Mouse (Mus musculus) embryo, embryonic 10.5 days (tissue): ENCODE data around the gene Trcg1.

Source experiments
- DNase-seq: peaks from one replicate; pipeline ENCODE4 v3.0.0-alpha.2; 2015; ENCODE audit warnings: low spot score

Trcg1 gene

DNA sequence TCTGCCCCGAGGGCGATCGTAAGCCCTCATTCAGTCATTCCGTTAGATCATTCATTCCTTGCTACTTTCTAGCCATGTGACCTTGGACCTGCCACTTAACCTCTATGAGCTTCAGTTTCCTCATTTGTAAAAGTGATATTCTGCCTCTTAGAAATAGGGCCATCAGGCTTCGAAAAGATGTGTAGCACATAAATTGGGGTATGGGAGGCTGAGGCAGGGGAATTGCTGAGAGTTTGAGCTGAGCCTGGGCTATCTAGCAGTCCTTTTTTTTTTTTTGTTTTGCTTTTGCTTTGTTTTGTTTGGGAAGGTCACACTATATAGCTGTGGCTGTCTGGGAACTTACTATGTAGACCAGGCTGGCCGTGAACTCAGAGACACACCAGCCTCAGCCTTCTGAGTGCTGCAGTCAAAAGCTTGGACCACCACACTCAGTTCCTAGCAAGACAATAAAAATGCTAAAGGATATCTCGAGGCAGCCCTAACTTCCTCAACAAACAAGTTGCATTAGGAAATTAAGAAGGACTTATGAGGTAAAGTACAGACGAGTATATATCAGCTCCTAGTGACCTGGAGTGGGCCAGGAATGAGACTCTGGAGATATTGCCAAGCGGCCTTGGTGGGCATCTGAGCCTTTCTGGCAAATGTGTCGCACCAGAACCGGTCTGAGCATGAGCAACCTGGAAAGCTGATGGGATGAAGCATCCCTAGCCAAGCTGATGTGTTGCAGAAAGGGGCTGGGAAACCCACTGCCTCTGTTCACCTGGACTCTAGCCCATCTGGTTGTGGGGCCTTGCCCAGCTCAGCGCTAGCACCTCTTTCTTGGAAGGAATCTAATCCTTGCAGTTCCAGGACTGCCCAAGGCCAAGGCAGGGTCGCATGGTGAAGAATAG is 26.7 kb downstream of the Trcg1 start:
- DNase-seq, result no peak

DNA sequence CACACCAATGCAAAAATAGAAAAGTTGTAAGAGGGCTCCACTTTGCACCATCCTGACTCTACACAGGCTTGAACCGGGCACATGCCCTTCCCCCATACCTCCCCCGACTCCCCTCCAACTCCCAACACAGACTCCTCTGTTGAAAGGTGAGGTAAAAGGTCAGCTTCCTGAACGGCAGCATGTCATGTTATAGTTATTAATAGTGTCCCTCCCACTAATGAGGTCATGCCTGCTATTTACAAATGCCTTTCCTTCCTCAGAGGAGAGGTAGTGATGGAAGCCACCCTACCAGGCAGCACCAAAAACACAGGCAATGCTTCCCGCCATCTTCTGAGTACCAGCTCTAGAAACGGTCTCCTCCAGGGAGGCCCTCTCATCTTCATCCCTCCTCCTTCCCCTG is 28.8 kb downstream of the Trcg1 start:
- DNase-seq, result peak; percentile 71

DNA sequence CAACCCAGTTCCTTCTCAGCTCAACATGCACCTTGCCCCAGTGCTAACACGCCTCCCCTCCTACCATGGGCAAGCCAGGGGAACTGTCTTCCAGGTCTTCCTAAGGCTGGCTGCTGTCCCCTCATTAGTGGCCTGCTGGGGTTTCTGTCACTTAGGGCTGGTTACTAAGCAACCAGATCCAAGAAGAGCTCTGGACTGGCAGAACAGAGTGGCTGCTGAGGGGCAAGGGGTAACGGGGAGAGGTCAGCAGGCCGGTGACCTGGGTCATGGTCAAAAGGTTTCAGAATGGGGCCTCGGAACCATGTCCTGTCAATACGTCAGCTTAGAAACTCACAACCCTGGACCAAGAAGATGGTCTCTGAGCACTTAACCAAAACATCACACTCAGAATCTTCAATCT is 31.1 kb downstream of the Trcg1 start:
- DNase-seq, result no peak

DNA sequence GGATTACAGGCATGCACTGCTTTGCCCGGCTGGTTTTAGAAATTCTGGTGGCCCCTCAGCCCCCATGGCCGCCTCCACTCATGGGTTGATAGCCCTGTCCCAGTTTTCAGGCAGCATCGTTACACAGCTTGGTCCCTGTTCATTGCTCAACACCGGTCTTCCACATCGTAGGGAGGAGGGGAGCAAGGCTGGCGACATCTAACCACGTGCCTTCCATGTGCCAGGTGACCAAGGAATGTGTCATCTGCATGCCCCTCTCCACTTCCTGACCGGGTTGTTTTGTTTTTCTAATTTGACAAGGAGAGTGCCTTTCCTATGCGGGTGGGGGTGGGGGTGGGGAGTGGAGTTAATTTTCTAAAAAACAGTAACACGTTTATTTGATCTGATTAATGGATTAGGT is 31.7 kb downstream of the Trcg1 start:
- DNase-seq, result no peak

DNA sequence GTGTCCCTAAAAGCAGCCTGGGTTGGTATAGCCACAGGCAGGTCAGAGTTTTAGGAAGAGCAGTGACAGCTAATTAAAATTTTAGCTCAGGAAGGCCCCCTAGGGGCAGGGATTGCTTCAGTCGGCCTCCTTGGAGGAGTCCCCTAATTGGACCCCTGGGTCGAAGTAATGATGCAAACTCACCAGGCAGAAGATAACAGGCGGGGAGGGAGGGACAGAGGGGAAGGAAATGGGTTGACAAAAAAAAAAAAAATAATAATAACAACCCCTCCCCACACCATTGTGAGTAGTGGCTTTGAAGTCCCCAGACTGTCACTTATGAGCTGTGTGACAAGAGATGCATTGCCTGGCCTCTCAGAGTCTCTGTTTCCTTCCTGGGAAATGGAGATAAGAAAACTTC is 32.2 kb downstream of the Trcg1 start:
- no peak for DNase-seq

DNA sequence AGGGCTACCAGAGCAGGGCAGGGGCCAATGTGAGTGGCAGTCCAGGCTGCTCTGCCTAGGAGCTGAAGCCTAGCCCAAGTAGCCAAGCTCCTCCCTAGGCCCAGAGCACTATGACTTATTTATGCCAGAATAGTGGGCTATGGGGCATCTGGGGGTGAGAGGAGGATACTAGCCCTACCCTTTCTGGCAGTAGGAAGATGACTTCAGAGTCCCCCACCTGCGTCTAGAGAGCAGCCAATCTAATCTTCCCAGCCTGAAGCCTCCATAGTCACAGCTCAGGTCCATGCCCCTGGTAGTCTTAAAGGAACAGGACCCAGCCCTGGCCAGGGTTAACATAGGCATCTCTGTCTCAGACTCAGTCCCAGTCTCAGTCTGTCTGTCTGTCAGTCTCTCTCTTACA is 33.0 kb downstream of the Trcg1 start:
- DNase-seq, result no peak

DNA sequence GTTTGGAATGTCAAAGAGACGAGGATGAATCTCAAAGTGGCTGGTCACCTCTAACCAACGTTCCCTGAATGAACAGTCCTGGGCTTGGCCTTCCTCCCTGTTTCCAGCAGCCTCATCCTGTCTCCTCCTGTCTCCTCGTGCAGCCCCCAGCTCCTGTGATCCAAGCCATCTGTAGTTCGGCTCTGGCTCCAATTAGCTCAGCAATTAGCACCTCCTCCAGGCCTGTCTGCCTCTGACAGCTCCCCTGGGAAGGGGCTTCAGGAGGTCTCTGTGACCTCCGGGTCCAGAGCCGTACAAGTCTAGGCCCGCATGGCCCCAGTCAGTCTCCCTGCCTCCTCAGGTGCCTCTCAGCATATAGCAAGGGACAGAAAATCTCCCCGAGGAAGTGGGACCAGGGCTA is 34.0 kb downstream of the Trcg1 start:
- no peak for DNase-seq

DNA sequence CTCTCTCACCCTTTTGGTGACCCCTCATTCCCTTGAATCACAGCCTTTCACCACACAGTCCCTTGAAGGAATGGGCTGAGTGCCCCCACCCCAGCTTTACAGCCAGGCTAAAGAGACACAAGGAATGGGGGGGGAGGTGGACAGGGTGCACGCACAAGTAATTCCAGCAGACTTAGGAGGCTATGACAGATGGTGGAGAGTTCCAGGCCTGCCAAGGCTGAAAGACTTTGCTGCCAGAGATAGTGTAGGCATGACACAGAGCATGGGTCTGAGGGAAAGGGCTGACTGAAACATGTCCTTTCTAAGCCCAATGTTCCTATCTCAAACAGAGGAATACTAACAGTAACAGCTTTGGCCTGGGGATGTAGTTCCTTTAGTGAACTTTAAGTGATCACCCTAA is 34.7 kb downstream of the Trcg1 start:
- DNase-seq, result no peak

DNA sequence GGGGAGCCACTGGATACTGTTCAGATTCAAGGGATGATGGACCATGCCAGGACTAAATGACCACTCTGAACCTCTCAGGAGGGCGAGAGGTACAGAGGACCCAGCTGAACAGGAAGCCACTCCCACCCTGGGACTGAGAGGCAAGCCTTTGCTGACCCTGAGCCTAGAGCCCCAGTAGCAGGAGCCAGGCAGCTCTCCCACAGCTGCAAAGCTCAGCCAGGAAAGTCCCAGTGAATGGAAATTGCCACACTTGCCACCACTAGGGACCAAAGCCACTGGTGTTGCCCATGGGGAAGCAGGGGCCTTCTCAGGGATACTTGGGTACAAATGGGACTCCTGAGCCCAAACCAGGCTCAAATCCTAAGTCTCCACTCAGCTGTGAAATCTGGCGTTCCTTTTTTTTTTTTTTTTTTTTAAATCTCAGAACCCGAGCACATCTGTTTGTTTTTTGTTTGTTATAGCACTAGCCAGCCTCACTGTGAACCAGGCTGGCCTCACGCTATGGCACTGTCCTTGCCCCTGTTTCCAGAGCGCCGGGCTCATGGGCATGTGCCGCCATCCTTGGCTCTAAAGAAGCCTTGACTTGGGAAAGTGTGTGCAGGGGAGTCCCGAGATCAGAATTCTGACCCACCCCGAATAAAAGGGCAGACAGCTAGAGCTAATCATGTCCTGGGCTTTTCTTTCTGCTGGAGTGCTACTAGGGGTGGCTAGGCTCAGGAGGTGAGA is 35.6 kb downstream of the Trcg1 start:
- DNase-seq, result no peak

DNA sequence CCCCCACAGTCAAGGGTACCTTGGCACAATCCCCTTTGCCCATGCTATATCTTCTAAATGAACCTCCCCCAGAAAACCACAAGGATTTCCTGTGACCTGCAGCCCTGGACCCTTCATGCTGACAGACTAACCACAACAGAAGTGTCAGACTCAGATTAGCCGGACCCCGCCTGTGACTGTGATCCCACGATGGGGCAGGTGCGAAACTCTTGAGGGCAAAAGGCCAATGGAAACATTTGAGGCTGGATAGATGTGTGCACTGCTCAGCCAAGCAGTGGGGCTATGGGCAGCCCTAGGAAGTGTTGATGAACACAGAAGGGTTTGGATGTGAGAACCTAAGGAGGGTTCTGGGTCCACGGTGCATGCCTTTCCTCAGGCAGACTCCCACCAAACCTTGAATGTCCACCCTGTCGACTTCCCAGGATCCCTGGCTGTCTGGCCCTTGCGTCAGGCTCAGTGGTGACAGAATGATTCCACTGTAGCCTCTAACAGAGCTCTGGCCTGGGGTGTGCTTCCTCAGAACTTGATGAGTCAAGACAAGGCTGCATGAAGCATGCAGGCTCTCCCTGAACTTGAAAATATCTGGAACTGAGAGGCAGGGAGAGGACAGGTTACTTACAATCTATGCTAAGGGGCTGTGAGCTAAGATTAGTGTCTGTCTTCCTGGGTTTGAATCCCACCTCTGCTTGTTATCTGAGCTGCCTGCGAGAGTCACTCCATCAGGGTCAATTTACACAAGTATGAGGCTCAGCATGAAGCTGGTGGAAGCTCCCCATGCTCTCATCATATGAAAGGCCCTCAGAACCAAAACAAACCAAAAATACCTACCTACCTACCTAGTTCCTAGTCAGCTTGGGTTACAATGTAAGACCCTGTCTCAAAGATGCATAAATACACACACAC is 36.8 kb downstream of the Trcg1 start:
- DNase-seq, result no peak

DNA sequence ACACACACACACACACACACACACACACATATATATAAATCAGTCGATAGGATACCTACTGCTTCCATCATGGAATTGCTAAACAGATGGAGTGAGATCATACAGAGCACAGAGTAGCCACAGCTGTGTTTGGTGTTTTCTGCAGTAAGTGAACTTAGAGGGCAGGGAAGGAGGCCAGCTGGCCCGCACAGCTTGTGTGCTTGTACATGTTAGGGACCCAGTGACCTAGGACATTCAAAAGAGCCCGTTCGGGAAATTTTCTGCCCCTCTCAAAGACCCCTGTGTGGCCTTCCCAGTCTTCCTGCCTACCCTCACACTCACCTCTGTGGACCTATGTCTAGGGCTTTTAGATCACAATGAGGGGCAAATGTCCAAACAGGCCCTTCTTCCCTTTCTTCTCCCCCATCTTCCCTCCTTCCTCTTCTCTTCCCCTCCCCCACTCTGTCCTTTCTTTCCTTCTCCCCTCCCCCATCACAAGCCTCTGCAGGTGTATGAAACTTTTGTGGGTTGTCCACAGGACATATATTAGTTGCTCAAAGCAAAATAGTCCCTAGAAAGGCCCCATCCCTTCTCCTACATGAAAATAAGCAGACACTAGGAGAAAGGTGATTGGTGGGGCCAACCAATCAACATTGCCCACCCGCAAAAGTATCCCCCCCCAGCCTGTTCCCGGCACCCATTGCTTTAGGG is 37.6 kb downstream of the Trcg1 start:
- no peak for DNase-seq

DNA sequence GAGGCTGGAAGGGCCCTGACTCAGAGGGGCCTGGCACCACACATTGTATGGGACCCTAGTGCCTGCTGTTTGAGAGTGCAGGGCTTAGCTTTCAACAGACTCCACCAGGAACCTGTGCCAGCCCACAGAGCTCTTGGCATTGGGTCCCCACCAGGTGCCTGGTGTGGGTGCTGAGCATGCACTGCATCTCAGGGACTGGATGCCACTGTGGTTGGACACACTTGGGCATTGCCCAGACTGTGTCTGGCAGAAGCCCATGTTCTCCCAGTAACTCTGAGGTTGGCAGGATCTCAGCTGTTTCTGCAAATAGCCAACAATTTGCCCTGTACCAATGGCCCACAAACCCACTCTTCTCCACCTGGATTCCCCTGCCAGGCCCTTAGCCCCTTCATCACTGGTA is 40.0 kb downstream of the Trcg1 start:
- no peak for DNase-seq

DNA sequence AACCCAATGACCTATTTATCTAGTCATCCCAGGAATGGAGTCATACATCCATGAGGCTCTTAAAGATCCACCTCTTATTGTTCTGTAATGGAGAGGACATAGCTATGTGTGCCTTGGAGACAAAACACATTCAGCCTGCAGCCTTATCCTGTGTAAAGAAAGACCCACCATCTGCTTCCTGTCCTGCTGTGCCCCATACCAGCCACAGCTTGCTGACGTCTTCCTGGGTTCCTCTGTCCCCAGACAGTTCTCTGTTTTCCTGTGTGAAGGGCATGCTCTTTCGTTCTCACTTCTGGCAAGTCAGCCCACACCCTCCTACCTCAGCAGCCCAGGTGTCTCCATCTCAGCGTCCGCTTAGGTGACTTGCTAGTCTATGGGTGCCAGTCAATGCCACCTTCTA is 41.9 kb downstream of the Trcg1 start:
- no peak for DNase-seq

DNA sequence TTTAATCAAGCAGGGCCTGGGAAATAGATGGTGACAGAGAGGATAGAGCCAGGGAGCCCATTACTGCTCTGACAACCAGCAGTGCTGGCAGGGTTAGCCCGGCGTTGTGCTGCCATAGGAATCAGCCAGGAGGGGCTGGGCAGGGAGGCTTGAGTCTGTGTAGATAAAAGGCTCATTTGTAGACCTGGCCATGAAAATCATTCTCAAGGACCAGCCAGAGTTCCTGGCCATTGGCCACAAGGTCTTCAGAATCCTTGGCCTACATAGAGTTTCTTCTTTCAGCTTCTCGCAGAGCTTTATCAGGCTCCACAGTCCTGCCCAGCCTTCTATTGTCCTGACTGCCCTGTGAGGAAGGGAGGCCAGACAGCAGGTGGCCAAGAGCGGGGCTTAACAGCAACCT is 43.1 kb downstream of the Trcg1 start:
- no peak for DNase-seq

DNA sequence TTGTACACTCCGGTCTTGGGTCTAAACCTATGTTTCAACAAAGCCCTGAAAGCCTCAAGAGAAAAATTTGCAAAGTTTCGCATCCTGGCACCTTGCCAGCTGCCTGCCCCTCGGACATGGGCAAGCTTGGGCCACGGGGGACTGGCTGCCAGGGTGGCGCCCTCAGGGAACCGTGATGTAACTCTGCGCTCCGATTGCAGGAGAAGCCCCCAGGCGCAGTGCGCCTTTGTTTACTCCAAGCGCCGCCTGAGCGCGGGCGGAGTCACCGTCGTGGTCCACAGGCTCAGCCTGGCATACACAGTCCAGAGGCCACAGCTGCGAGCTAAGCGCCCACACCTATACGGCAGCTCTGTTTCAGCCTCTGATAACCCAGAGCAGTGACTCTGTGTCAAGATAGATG is 45.2 kb downstream of the Trcg1 start:
- DNase-seq, result no peak

DNA sequence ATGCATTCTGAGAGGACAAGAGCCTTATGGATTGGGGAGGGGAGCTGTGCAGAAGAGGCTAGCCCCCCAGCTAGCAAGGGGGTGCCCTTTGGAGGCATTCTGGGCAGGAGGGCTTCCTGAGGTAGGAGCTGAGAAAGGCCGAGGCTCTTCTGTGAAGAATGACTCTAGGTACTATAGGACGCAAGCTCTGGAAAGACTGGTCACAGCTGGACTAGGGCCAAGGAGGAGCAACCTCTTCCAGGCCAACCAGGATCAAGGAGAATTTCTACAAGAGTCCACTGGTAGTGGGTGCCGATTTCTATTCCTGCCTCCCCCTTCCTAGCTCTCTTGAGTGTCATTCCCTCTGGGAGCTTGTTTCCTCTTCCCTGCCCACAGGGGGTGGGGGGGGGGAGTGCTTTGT is 46.3 kb downstream of the Trcg1 start:
- no peak for DNase-seq

DNA sequence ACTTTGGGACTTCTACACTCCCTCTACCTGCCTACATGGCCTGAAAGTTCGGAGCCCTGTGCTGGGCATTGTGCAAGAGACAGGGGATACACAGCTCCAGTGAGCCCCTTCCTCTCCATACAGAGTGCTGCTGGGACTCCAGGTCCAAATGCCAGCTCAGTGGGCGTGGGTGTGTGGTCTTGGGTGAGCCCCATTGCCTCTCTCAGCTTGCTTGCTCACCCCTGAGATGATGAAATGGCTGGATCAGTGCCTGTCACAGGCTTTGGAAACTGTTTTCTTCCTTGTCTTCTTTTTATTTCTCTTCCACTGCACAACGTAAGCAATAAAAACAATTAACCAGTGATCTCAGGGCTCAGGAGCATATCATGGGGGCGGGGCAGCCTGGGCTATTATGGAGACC is 47.0 kb downstream of the Trcg1 start:
- DNase-seq, result no peak

DNA sequence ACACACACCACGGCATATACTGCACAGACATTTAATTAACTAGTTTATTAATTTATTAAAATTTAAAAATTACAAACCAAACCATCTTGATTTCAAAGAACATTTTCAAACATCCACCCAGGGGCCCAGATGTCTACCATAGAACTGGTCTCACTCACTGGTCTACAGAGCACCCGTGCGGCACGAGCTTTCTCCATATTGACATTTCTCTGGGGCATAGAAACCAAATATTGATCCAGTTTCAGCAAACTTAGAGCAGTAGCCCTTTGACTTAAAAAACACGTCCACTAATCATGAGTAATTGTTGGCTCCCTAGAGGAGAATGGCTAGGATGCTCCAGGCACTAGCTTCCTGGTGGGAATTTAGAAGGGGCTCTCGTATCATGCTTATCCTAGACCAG is 50.8 kb downstream of the Trcg1 start:
- DNase-seq, result no peak

DNA sequence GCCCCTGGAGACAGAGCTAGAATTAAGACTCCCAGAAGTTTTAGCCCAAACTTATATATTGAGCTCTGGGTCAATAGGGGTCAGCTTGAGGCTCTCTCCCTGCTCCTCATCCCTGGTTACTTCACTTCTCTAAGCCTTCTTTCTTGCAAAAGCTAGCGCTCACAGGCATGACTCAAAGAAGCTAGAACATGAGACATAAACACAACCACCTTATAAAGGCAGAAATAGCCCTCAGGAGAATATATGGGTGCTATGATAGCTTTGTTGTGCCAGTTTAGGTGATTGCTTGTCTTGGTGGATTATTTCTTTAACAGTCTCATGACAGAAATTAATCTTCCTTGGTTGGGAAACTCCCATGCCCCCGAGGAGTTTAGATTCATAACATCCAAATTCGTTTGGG is 58.5 kb downstream of the Trcg1 start:
- DNase-seq, result no peak

DNA sequence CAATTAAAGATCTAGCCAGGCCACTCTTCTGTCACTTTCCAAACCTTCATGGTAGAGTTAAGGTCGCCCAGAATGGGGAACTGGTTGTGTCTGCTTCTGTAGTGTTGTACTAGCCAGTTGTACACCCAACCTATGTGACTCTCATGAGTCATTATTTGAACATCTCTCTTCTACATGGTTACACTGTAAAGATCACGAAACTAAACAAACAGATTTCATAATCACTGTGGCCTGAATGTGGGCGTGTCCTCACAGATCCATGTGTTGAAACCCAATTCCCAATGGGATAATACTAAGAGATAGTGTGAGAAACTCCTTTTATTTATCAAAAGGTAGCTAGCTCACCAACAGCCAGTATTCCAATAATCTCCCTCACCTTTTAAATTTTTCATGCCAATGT is 59.3 kb downstream of the Trcg1 start:
- DNase-seq, result no peak

DNA sequence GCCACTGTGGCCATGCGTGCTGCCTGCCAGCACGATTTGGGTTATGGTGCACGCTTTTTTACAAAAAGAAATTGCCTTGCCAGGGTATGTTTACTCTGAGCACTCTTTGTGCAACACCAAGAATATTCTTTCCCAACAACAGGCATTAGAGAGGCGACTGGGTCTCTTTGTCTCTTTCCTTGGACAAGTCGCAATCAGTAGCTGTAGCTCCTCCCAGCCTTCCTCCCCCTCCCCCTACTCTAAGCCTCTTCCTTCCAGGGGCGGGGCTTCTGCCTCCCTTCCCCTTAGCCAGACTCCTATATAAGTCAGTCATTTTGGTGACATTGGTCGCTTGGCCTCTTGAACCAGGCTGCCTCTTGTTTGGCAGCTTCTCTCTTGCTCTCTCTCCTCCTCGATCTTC is 59.9 kb downstream of the Trcg1 start:
- peak; percentile 23 for DNase-seq

DNA sequence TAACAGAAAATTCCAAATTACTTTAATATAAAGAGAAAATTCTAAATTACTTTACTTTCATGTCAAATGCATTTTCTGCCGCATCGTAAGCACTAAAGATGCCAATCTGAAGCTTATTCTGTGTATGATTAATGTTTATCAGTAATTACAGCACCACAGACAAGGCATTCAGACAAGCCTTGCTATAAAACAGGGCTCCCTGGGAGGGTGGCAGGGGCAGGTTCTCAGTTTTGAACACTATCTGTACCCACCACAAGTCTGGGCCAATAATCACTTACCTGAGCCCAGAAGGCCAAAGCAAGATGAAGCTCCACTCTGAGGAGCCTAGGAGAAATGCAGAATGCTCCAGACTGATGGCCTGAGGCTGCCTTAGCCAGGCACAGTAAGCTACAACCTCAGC is 61.6 kb downstream of the Trcg1 start:
- DNase-seq, result no peak
